Mouse (Mus musculus) lung, postnatal 0 days (tissue): ENCODE measurements around the gene Gpc6. TPM values are rescaled to one million over a fixed set of nuclear protein-coding genes. Genes with fewer than 3 reads are reported as not detected.

ENCODE experiments used
- ATAC-seq: fragments of 200-750 bp; cut with Nextera tagmentation; 2 replicates; pipeline ENCODE4 v1.8.0; 2017; ENCODE audit warnings: moderate library complexity
- DNase-seq: peaks from one replicate; pipeline ENCODE4 v3.0.0-alpha.2; 2016; ENCODE audit warnings: low spot score
- H3K27ac ChIP-seq: fragments of 300-500 bp; sonication (generic); 2 replicates; pipeline ENCODE4 v1.5.1; 2014; ENCODE audit warnings: antibody characterized with exemption, mild to moderate bottlenecking, low read length, mixed read lengths
- H3K27me3 ChIP-seq: fragments of 300-500 bp; sonication (generic); replicated peaks from 2 replicates; pipeline ENCODE4 v1.6.1; 2014; ENCODE audit warnings: low read length, mixed read lengths; ENCODE audit not compliant: insufficient read depth
- H3K36me3 ChIP-seq: fragments of 300-500 bp; sonication (generic); 2 replicates; pipeline ENCODE4 v1.6.1; 2014; ENCODE audit warnings: low read length, mixed read lengths; ENCODE audit not compliant: insufficient read depth
- H3K4me1 ChIP-seq: fragments of 300-500 bp; sonication (generic); 2 replicates; pipeline ENCODE4 v1.6.1; 2014; ENCODE audit warnings: antibody characterized with exemption, low read depth, low read length, mixed read lengths; ENCODE audit not compliant: insufficient read depth
- H3K4me2 ChIP-seq: fragments of 300-500 bp; sonication (generic); replicated peaks from 2 replicates; pipeline ENCODE4 v1.6.1; 2014; ENCODE audit warnings: low read depth, mild to moderate bottlenecking, low read length, moderate library complexity, mixed read lengths
- H3K4me3 ChIP-seq: fragments of 300-500 bp; sonication (generic); 2 replicates; pipeline ENCODE4 v1.5.1; 2014; ENCODE audit warnings: low read depth, low read length
- H3K9ac ChIP-seq: fragments of 300-500 bp; sonication (generic); replicated peaks from 2 replicates; pipeline ENCODE4 v1.6.1; 2014; ENCODE audit warnings: low read depth, mild to moderate bottlenecking
- H3K9me3 ChIP-seq: fragments of 300-500 bp; sonication (generic); 2 replicates; pipeline ENCODE4 v1.6.1; 2016; ENCODE audit warnings: low read length, mixed read lengths
- CTCF ChIP-seq: IDR thresholded peaks from 2 replicates; pipeline ENCODE4 v1.5.1; 2016; ENCODE audit warnings: antibody characterized with exemption, mild to moderate bottlenecking
- EP300 ChIP-seq: IDR thresholded peaks from 2 replicates; pipeline ENCODE4 v1.6.1; 2016; ENCODE audit warnings: antibody characterized with exemption, mild to moderate bottlenecking, control low read depth
- WGBS: fragments of 180-500 bp; shearing (Covaris S2); extraction: QIAGEN DNeasy Blood & Tissue Kit; methylation state at CpG from one replicate; pipeline ENCODE4 v1.1.7; 2014; 5-methylcytosine and 5-hydroxymethylcytosine counted together
- polyA plus RNA-seq: library from polyadenylated mRNA; unstranded; fragments of >200 nt; fragmentation: Nextera tagmentation; extraction: Ambion mirVana; gene quantifications from 2 replicates; pipeline ENCODE4 v1.2.1, GENCODE M21; 2015

Gpc6 gene
- polyA plus RNA-seq, 1 experiment from 2014 or later = 3.1 TPM

DNA sequence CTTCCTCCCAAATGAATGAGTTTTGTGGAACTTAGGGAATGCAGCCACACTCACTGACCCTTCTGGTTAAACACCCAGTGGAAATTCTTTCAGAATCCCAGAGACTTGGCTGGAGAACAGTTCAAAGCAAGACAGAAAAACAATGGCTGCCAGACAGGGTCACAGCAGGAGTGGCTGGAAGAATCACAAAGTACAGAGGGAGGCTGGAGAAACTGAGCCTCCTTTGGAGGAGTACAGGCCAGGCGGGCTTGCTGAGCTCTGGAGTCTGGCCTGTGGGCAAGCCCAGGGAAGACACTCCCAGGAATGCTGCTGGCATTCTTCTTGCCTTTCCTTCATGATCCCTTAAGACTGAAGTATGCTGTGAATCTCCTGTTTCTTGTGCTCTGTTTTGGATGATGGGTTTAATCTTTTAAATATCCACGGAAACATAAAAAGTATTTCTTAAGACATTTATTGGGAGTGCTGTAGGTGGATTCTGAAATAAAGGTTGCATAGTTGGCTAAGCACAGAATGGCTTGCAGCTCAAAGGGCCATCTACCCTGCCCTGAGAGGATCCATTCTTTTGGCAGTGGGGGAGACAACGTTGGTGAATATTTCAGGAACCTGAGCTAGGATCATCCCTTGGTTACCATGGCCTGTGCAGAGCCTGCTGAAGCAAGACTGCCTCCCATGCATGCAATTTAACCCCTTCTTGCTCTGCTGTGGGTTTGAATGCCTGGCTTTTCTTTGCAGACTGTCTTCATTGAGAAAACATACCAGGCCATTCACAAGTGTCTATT, 342.9 kb downstream of the Gpc6 start:
- TF ChIP-seq EP300 = no peak
- TF ChIP-seq CTCF = no peak
- ATAC-seq (no peak), DNase-seq (no peak)
- WGBS = 56% methylated on average over 3 of the region's 3 CpGs
- Histone ChIP-seq H3K9ac (no peak overlapping the region), H3K27me3 (no peaks in the 10 kb centered on the region), H3K4me3 (no peak overlapping the region), H3K9me3 (no peaks in the 10 kb centered on the region), H3K4me2 (no peak overlapping the region), H3K36me3 (no peaks in the 10 kb centered on the region), H3K27ac (no peak overlapping the region), H3K4me1 (no peaks in the 10 kb centered on the region)

- DNase-seq (no peak), ATAC-seq (no peak)
- Histone ChIP-seq H3K27ac (no peak overlapping the region), H3K9me3 (no peaks in the 10 kb centered on the region), H3K4me1 (no peaks in the 10 kb centered on the region), H3K9ac (no peak overlapping the region), H3K4me2 (no peak overlapping the region), H3K4me3 (no peak overlapping the region), H3K36me3 (no peaks in the 10 kb centered on the region), H3K27me3 (no peaks in the 10 kb centered on the region)
- 87% methylated on average over 3 of the region's 3 CpGs for WGBS
- TF ChIP-seq CTCF = no peak
- TF ChIP-seq EP300 = no peak
Measured at GRCm38 (mm10) chr14:117283631-117284030, 358.5 kb downstream of the Gpc6 start.

- Histone ChIP-seq H3K36me3 (no peaks in the 10 kb centered on the region), H3K9ac (no peak overlapping the region), H3K27me3 (no peaks in the 10 kb centered on the region), H3K4me1 (no peaks in the 10 kb centered on the region), H3K4me3 (no peak overlapping the region), H3K27ac (no peak overlapping the region), H3K9me3 (no peaks in the 10 kb centered on the region), H3K4me2 (no peak overlapping the region)
- DNase-seq (no peak), ATAC-seq (no peak)
- no peak for TF ChIP-seq EP300
- TF ChIP-seq CTCF = no peak
- 93% methylated on average over 4 of the region's 4 CpGs for WGBS
Measured at GRCm38 (mm10) chr14:117293746-117294145, 368.6 kb downstream of the Gpc6 start.

DNA sequence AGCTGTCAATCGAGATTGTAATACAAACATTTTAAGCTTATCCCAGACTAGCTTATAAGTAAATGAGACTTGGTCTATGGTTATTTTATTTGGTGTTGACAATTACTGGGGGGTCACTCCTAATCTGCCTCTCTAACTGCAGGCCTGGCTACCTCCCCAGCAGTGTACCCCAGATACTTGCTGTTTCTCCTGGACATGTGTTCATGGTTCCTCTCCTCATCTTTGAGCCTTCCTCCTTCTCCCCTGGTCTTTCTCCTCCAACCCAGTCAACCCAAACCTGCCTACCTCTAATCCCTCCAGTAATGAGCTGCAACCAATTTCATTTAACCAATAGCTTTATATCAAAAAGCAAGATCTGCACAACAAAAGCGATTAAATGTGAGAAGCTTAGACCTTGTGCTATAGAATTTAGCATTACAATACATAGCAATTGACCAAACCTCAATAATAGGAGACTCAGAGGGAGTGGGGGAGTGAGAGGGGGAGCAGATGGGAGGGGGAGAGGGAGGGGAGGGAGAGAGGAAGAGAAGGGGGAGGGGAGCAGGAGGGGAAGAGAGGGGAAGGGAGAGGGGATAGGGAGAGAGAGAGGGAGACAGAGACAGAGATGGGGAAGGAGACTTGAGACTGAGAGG, 371.2 kb downstream of the Gpc6 start:
- 92% methylated on average over 2 of the region's 2 CpGs for WGBS
- TF ChIP-seq EP300 (no peak), CTCF (no peak)
- no peaks in the 10 kb centered on the region for H3K9me3 ChIP-seq
- H3K9ac ChIP-seq = no peak overlapping the region
- H3K4me1 ChIP-seq = no peaks in the 10 kb centered on the region
- H3K27me3 ChIP-seq = no peaks in the 10 kb centered on the region
- H3K4me2 ChIP-seq = no peak overlapping the region
- H3K4me3 ChIP-seq = no peak overlapping the region
- H3K27ac ChIP-seq = no peak overlapping the region
- DNase-seq = no peak
- no peak for ATAC-seq
- no peaks in the 10 kb centered on the region for H3K36me3 ChIP-seq

DNA sequence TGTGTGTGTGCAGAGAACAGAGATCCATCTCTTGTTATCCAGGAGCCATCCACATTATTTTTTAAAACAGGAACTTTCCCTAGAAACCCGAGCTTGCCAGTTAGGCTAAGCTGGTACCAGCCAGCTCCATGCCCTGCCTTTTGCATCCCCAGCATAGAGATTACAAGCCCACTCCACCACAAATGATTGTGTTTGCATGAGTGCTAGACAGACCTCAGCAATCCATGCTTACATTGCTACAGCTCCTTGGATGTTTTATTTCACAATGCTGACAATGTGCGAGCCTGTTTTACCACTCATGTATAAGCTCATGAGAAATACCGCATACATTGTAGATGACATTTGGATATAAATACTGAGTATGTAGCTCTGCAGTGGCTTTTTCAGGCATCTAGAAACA, 375.9 kb downstream of the Gpc6 start:
- no peak overlapping the region for H3K27ac ChIP-seq
- H3K36me3 ChIP-seq = no peaks in the 10 kb centered on the region
- no peak for TF ChIP-seq EP300
- TF ChIP-seq CTCF = no peak
- H3K4me3 ChIP-seq = no peak overlapping the region
- H3K9me3 ChIP-seq = no peaks in the 10 kb centered on the region
- no peaks in the 10 kb centered on the region for H3K27me3 ChIP-seq
- H3K4me2 ChIP-seq = no peak overlapping the region
- DNase-seq (no peak), ATAC-seq (no peak)
- no peaks in the 10 kb centered on the region for H3K4me1 ChIP-seq
- H3K9ac ChIP-seq = no peak overlapping the region
- 80% methylated on average over 3 of the region's 3 CpGs for WGBS

GRCm38 (mm10) chr14:117303901-117304722, 379.0 kb downstream of the Gpc6 start:
- WGBS = 63% methylated on average over 8 of the region's 8 CpGs
- Histone ChIP-seq H3K4me1 (no peaks in the 10 kb centered on the region), H3K27ac (no peak overlapping the region), H3K27me3 (no peaks in the 10 kb centered on the region), H3K9ac (no peak overlapping the region), H3K9me3 (no peaks in the 10 kb centered on the region), H3K36me3 (no peaks in the 10 kb centered on the region), H3K4me3 (no peak overlapping the region), H3K4me2 (no peak overlapping the region)
- DNase-seq = no peak
- no peak for ATAC-seq
- TF ChIP-seq CTCF = no peak
- no peak for TF ChIP-seq EP300
